35 mouse cellular contexts compared by ENCODE assay signal in the genomic region with DNA sequence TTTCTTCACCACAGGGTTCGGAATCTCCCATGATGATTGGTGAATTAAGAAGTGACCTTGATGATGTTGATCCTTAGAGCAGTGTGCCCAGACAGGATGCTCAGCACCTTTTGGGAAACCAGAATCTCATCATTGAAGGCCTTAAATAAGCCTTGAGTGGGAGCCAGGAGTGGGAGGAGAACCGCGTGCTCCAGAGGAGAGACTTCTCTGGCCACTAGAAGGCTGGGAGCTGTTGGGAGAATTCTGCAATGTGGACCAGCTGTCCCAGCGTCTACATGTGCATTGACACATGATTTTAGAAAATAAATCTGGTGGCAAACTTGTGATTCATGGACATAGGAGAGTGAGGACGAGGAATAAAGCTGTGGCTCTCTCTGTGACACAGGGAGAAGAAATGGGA. TPM values are rescaled to one million over a fixed set of nuclear protein-coding genes. Genes with fewer than 3 reads are reported as not detected.
DNase-seq lines count a peak whose midpoint lies in the region; ATAC-seq lines count a peak whose summit lies in the region.
"Had no signal": no experiment of that assay in that cellular context is flagged by ENCODE, and none has a peak within 500 bp of the region (broad histone marks: within the 10 kb centered on the region; RNA-seq: fewer than 3 reads in every experiment).

No protein-coding gene starts in this region.

- intact Hi-C loops in left cerebral cortex, postnatal 4 days (cut with DNase I) = no loop called here

- no peak overlapping the region for H3K9ac ChIP-seq in forebrain, embryonic 11.5 days (ENCODE audit: low read length)
- H3K9ac ChIP-seq in forebrain, embryonic 13.5 days = no peak overlapping the region
- H3K9ac ChIP-seq: embryonic facial prominence, embryonic 13.5 days; forebrain, postnatal 0 days; heart, embryonic 12.5 days; heart, embryonic 15.5 days; hindbrain, embryonic 14.5 days had no signal

- peak; percentile 30 for DNase-seq in forebrain, embryonic 11.5 days (ENCODE audit: low spot score)
- peak; percentile 35 to 62 for DNase-seq in left cerebral cortex, adult 18-20 months (ENCODE audit: low spot score in 2 of 2)
- DNase-seq in left cerebral cortex, postnatal 4 days = no peak
- peak; percentile 55 for DNase-seq in right cerebral cortex, adult 18-20 months
- no peak for DNase-seq in right cerebral cortex, postnatal 25 days
- DNase-seq: adrenal gland, postnatal 10 days; adrenal gland, postnatal 36 days; cerebellum, adult 11 months; cerebellum, adult 2 months; cerebellum, adult 9-11 months; cerebellum, postnatal 25 days; embryo, embryonic 11 days; forebrain, postnatal 0 days; gastrocnemius, postnatal 25 days; heart, adult 18-20 months; heart, postnatal 10 days; heart, postnatal 36 days had no signal

- H3K4me3 ChIP-seq in forebrain, embryonic 11.5 days (ENCODE audit: low read depth, low read length) = no peak overlapping the region
- H3K4me3 ChIP-seq in forebrain, embryonic 13.5 days = no peak overlapping the region
- H3K4me3 ChIP-seq: embryonic facial prominence, embryonic 10.5 days; embryonic facial prominence, embryonic 13.5 days; erythroblast, embryonic 14.5 days; heart, embryonic 12.5 days; heart, embryonic 15.5 days; hindbrain, embryonic 10.5 days had no signal

- H3K4me2 ChIP-seq in forebrain, embryonic 11.5 days (ENCODE audit: low read depth, low read length, severe bottlenecking) = no peak overlapping the region
- no peak overlapping the region for H3K4me2 ChIP-seq in forebrain, embryonic 13.5 days
- H3K4me2 ChIP-seq: embryonic facial prominence, embryonic 13.5 days; heart, embryonic 12.5 days; heart, embryonic 15.5 days; hindbrain, embryonic 14.5 days had no signal

- WGBS in forebrain, embryonic 11.5 days = 93% methylated on average over 5 of the region's 5 CpGs
- 93% methylated on average over 5 of the region's 5 CpGs for WGBS in forebrain, embryonic 13.5 days

- H3K36me3 ChIP-seq in forebrain, embryonic 11.5 days (ENCODE audit: control insufficient read depth, insufficient read depth, low read length) = peaks cover 7% of the 10 kb centered on the region; the same call in 1 of the 2 replicates
- peaks cover 89% of the 10 kb centered on the region for H3K36me3 ChIP-seq in forebrain, embryonic 13.5 days (ENCODE audit: poor library complexity, severe bottlenecking)

- no peak for ATAC-seq in forebrain, embryonic 11.5 days (replicated peaks; ENCODE audit: low FRiP score)
- ATAC-seq in forebrain, embryonic 13.5 days = no peak
- no peak for ATAC-seq in CD4-positive, CD25-positive, alpha-beta regulatory T cell, adult 4 months
- ATAC-seq: forebrain, embryonic 14.5 days; forebrain, postnatal 0 days; hindbrain, postnatal 0 days; inflammation-experienced regulatory T-cells, adult 6 months; Patski had no signal

- no peaks in the 10 kb centered on the region for H3K9me3 ChIP-seq in forebrain, embryonic 11.5 days (ENCODE audit: control insufficient read depth, low read length)
- no peaks in the 10 kb centered on the region for H3K9me3 ChIP-seq in forebrain, embryonic 13.5 days (replicated peaks)
- H3K9me3 ChIP-seq: embryonic facial prominence, embryonic 10.5 days; embryonic facial prominence, embryonic 13.5 days; G1E; heart, embryonic 12.5 days; heart, embryonic 15.5 days; hindbrain, embryonic 10.5 days had no signal

- no peaks in the 10 kb centered on the region for H3K4me1 ChIP-seq in forebrain, embryonic 11.5 days (replicated peaks; ENCODE audit: control insufficient read depth, insufficient read depth, low read length)
- no peaks in the 10 kb centered on the region for H3K4me1 ChIP-seq in forebrain, embryonic 13.5 days
- H3K4me1 ChIP-seq: embryonic facial prominence, embryonic 10.5 days; embryonic facial prominence, embryonic 13.5 days; heart, embryonic 12.5 days; heart, embryonic 15.5 days; hindbrain, embryonic 10.5 days had no signal

- no peak overlapping the region for H3K27ac ChIP-seq in forebrain, embryonic 11.5 days (ENCODE audit: low read depth, low read length)
- H3K27ac ChIP-seq in forebrain, embryonic 13.5 days = no peak overlapping the region
- H3K27ac ChIP-seq: embryonic facial prominence, embryonic 10.5 days; embryonic facial prominence, embryonic 13.5 days; heart, embryonic 15.5 days; hindbrain, embryonic 10.5 days; hindbrain, embryonic 14.5 days; hindbrain, postnatal 0 days had no signal

- H3K27me3 ChIP-seq in forebrain, embryonic 11.5 days (ENCODE audit: control insufficient read depth, insufficient read depth, low read length) = no peaks in the 10 kb centered on the region
- H3K27me3 ChIP-seq in forebrain, embryonic 13.5 days = no peaks in the 10 kb centered on the region
- H3K27me3 ChIP-seq: CH12.LX; embryonic facial prominence, embryonic 13.5 days; heart, embryonic 12.5 days; heart, embryonic 15.5 days; Patski had no signal

RNA-seq across cellular contexts. Expression of gene Pcsk9, which starts 25.4 kb away (rescaled TPM):
- 3.9 and 4.8 TPM in 2 replicates for polyA plus RNA-seq in forebrain, embryonic 11.5 days (2014; fragmentation: Nextera tagmentation; extraction: Ambion mirVana)
- polyA plus RNA-seq in forebrain, embryonic 13.5 days (2015; fragmentation: Nextera tagmentation; extraction: Ambion mirVana) = 1.1 and 2.5 TPM in 2 replicates
- total RNA-seq in left cerebral cortex, adult 18-20 months (2021) = 1 to 10 TPM; 2.2 to 3.9 TPM
- 1 to 10 TPM; 4.4 to 5.3 TPM for total RNA-seq in left cerebral cortex, postnatal 4 days (2021)
- not detected for polyA plus RNA-seq in CD4-positive, CD25-positive, alpha-beta regulatory T cell, adult 4 months (2017; shearing (Covaris generic))
- total RNA-seq: adrenal gland, adult 18-20 months; CH12.LX; common myeloid progenitor, adult 5-6 weeks; G1E; gastrocnemius, adult 8-10 months; heart, adult 18-20 months; heart, postnatal 10 days; heart, postnatal 36 days had no signal
- polyA plus RNA-seq: G1E; inflammation-experienced regulatory T-cells, adult 6 months had no signal

RNA-seq across cellular contexts. Expression of gene Bsnd, which starts 53.3 kb away (rescaled TPM):
- polyA plus RNA-seq in forebrain, embryonic 11.5 days (2014; fragmentation: Nextera tagmentation; extraction: Ambion mirVana) = not detected in 2 replicates
- not detected in 2 replicates for polyA plus RNA-seq in forebrain, embryonic 13.5 days (2015; fragmentation: Nextera tagmentation; extraction: Ambion mirVana)
- total RNA-seq in left cerebral cortex, adult 18-20 months (2021) = not detected
- not detected for total RNA-seq in left cerebral cortex, postnatal 4 days (2021)
- polyA plus RNA-seq in CD4-positive, CD25-positive, alpha-beta regulatory T cell, adult 4 months (2017; shearing (Covaris generic)) = not detected
- total RNA-seq: adrenal gland, adult 18-20 months; adrenal gland, postnatal 10 days; adrenal gland, postnatal 36 days; common myeloid progenitor, adult 5-6 weeks; forebrain, postnatal 0 days; gastrocnemius, postnatal 25 days; heart, adult 18-20 months; heart, postnatal 10 days; heart, postnatal 36 days; hindbrain, postnatal 0 days had no signal
- polyA plus RNA-seq: embryonic facial prominence, embryonic 10.5 days; embryonic facial prominence, embryonic 13.5 days; erythroblast, embryonic 14.5 days; forebrain, embryonic 14.5 days; forebrain, postnatal 0 days; G1E; heart, embryonic 12.5 days; heart, embryonic 15.5 days; hindbrain, embryonic 10.5 days; hindbrain, embryonic 14.5 days; hindbrain, postnatal 0 days; inflammation-experienced regulatory T-cells, adult 6 months had no signal

Comparison
In these comparisons a context has a peak if more than half of its experiments do, and no peak if none do; other contexts are left out.
1. DNase-seq: peak in forebrain, embryonic 11.5 days (single experiment), left cerebral cortex, adult 18-20 months (2 of 2) and right cerebral cortex, adult 18-20 months (single experiment); none in left cerebral cortex, postnatal 4 days (single experiment) and right cerebral cortex, postnatal 25 days (single experiment).